Mouse (Mus musculus): ENCODE measurements around the gene Cntnap2.

Cntnap2 gene

DNA sequence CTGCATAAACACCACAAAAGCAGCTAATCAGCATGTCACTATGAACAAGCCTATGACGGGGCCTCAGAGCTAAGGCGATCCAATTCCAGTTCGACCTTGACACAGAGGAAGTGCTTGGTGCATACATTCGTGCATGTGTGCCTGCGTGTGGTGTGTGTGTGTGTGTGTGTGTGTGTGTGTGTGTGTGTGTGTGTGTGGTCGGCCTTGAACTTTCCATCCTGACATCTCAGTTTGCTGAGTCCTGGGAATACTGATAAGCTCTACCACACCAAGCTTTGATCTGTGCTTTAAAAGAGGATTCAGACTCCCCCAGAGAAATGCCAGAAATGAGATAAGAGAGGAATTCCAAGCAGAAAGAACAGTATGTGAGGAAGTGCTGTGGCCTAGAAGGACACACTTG is 2279.0 kb downstream of the Cntnap2 start:
- H3K4me1 ChIP-seq (replicated peaks; ENCODE audit: low read depth, low read length): peaks cover 28% of the 10 kb centered on the region

DNA sequence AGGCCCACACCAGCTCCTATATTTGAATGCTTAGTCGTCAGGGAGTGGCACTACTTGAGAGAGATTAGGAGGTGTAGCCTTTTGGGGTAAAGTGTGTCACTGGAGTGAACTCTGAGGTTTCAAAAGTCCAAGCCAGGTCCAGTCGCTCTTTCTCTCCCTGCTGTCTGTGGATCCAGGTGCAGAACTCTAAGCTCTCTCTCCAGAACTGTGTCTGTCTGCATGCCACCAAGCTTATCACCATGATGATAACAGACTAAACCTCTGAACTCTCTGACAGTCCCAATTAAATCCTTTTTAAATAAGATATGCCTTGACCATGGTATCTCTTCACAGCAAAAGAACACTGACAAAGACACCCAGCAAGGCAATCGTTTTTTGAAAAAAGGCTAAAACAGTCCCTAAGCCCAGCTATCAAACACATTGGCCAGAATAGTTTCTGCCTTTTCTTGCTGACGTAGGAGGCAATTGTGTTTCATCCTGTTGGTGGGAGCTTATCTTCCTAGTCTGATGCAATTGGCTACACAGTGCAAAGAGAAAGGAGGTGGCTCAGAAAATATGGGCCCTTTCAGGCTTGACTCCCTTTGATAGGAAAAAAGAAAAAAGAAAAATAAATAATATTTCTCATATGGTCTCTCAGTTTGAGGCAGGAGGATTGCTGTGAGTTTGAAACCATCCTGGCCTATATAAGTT is 2281.8 kb downstream of the Cntnap2 start:
- no peaks in the 10 kb centered on the region for H3K9me3 ChIP-seq (ENCODE audit: low read length)
- TF ChIP-seq CTCF (conservative IDR thresholded peaks at IDR 0.05; ENCODE audit: low read length): no peak
- TF ChIP-seq POU5F1 (IDR thresholded peaks at IDR 0.05; ENCODE audit: borderline replicate concordance, low read length): no peak
- TF ChIP-seq NANOG (IDR thresholded peaks at IDR 0.05; ENCODE audit: borderline replicate concordance, low read length): no peak
- H3K27me3 ChIP-seq (ENCODE audit: insufficient read depth, low read length): 0 out of 2 replicates have a peak, but pooled peaks cover 1% of the 10 kb centered on the region
- H3K4me3 ChIP-seq (replicated peaks; ENCODE audit: low read length): no peak overlapping the region
- no peaks in the 10 kb centered on the region for H3K36me3 ChIP-seq (ENCODE audit: insufficient read depth, low read length)
- H3K4me1 ChIP-seq (replicated peaks; ENCODE audit: low read depth, low read length): peaks cover 28% of the 10 kb centered on the region

More for the DNA sequence above, 2279.0 kb downstream of the Cntnap2 start:
- no peaks in the 10 kb centered on the region for H3K9me3 ChIP-seq (ENCODE audit: low read length)
- no peak overlapping the region for H3K4me3 ChIP-seq (replicated peaks; ENCODE audit: low read length)
- TF ChIP-seq NANOG (IDR thresholded peaks at IDR 0.05; ENCODE audit: borderline replicate concordance, low read length) (no peak), CTCF (conservative IDR thresholded peaks at IDR 0.05; ENCODE audit: low read length) (no peak), POU5F1 (IDR thresholded peaks at IDR 0.05; ENCODE audit: borderline replicate concordance, low read length) (no peak)
- no peaks in the 10 kb centered on the region for H3K36me3 ChIP-seq (ENCODE audit: insufficient read depth, low read length)
- H3K27me3 ChIP-seq (ENCODE audit: insufficient read depth, low read length): 0 out of 2 replicates have a peak, but pooled peaks cover 4% of the 10 kb centered on the region

DNA sequence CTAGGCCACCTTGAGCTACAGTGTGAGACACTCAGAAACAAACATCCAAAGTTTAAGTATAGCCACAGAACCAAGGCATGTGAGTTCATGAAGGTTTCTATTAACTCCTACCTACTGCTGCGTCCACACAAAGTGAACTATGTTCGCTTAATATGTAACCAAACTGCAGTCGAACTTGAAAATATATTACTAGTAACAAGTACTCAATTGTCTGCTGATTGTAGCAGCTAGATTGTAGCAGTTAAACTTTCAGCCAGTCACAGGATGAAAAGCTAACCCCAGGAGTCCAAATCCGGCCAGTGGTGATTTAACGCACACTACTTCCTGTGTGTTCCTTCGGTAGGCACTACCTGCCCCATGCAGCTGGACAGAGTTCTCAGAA is 2282.3 kb downstream of the Cntnap2 start:
- no peak overlapping the region for H3K4me3 ChIP-seq (replicated peaks; ENCODE audit: low read length)
- H3K36me3 ChIP-seq (ENCODE audit: insufficient read depth, low read length): no peaks in the 10 kb centered on the region
- no peak for TF ChIP-seq CTCF (conservative IDR thresholded peaks at IDR 0.05; ENCODE audit: low read length)
- TF ChIP-seq POU5F1 (IDR thresholded peaks at IDR 0.05; ENCODE audit: borderline replicate concordance, low read length): no peak
- TF ChIP-seq NANOG (IDR thresholded peaks at IDR 0.05; ENCODE audit: borderline replicate concordance, low read length): no peak
- H3K4me1 ChIP-seq (replicated peaks; ENCODE audit: low read depth, low read length): peaks cover 28% of the 10 kb centered on the region
- no peaks in the 10 kb centered on the region for H3K27me3 ChIP-seq (ENCODE audit: insufficient read depth, low read length)
- H3K9me3 ChIP-seq (ENCODE audit: low read length): no peaks in the 10 kb centered on the region

- Histone ChIP-seq H3K27me3 (ENCODE audit: insufficient read depth, low read length) (no peaks in the 10 kb centered on the region), H3K4me3 (replicated peaks; ENCODE audit: low read length) (no peak overlapping the region), H3K4me1 (replicated peaks; ENCODE audit: low read depth, low read length) (peaks cover 18% of the 10 kb centered on the region), H3K36me3 (ENCODE audit: insufficient read depth, low read length) (no peaks in the 10 kb centered on the region), H3K9me3 (ENCODE audit: low read length) (no peaks in the 10 kb centered on the region)
- no peak for TF ChIP-seq NANOG (IDR thresholded peaks at IDR 0.05; ENCODE audit: borderline replicate concordance, low read length)
- no peak for TF ChIP-seq POU5F1 (IDR thresholded peaks at IDR 0.05; ENCODE audit: borderline replicate concordance, low read length)
- no peak for TF ChIP-seq CTCF (conservative IDR thresholded peaks at IDR 0.05; ENCODE audit: low read length)
These were observed 2284.1 kb downstream of the Cntnap2 start for GRCm38 (mm10) chr6:47343245-47343644.

DNA sequence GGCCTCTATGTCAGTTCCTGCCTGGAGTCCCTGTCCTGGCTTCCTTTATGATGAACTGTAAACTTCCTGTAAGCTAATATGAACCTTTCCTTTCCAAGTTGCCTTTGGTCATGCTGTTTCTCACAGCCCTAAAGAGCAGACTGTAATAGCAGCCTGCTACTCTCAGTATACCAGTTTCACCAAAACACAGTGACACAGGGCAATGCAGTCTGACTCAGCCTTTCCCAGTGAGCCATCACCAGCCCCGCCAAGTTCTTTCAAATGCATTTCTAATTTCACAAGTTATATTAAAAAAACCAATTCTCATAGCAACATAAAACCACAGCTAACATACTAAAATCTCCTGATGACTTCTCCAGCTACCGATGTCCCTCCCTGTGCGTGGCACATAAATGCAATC is 2285.5 kb downstream of the Cntnap2 start:
- TF ChIP-seq POU5F1 (IDR thresholded peaks at IDR 0.05; ENCODE audit: borderline replicate concordance, low read length) (no peak), NANOG (IDR thresholded peaks at IDR 0.05; ENCODE audit: borderline replicate concordance, low read length) (no peak), CTCF (conservative IDR thresholded peaks at IDR 0.05; ENCODE audit: low read length) (no peak)
- H3K36me3 ChIP-seq (ENCODE audit: insufficient read depth, low read length): no peaks in the 10 kb centered on the region
- H3K27me3 ChIP-seq (ENCODE audit: insufficient read depth, low read length): no peaks in the 10 kb centered on the region
- no peak overlapping the region for H3K4me3 ChIP-seq (replicated peaks; ENCODE audit: low read length)
- peaks cover 19% of the 10 kb centered on the region for H3K4me1 ChIP-seq (replicated peaks; ENCODE audit: low read depth, low read length)
- no peaks in the 10 kb centered on the region for H3K9me3 ChIP-seq (ENCODE audit: low read length)

DNA sequence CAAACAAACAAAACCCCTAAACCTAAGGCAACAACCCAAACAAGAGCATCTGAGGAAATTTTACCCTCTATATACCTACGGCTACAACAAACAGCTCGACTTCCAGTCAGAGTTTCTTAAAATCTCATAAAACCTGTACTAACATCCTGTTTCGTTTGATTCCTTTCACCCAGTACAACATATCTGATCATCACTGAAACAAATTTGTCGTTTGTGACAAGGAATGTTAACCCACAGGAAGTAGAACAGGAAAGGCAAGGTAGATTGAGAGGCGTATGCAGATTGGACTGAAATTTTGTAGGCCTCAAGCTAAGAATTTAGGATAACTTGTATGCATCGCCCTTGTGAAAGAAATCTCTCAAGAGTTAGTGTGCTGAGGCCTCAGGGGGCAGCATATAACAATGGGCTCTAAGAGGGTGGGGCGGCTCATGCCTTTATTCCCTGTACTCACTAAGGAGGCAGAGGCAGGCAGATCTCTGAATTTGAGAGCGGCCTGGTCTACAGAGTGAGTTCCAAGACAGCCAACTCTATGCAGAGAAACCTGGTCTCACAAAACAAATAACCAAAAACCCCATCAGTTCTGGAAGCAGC is 2291.0 kb downstream of the Cntnap2 start:
- TF ChIP-seq NANOG (IDR thresholded peaks at IDR 0.05; ENCODE audit: borderline replicate concordance, low read length) (no peak; the same call in 1 of the 2 replicates), CTCF (conservative IDR thresholded peaks at IDR 0.05; ENCODE audit: low read length) (no peak), POU5F1 (IDR thresholded peaks at IDR 0.05; ENCODE audit: borderline replicate concordance, low read length) (no peak)
- no peaks in the 10 kb centered on the region for H3K27me3 ChIP-seq (ENCODE audit: insufficient read depth, low read length)
- H3K4me1 ChIP-seq (replicated peaks; ENCODE audit: low read depth, low read length): peaks cover 13% of the 10 kb centered on the region
- no peaks in the 10 kb centered on the region for H3K9me3 ChIP-seq (ENCODE audit: low read length)
- no peak overlapping the region for H3K4me3 ChIP-seq (replicated peaks; ENCODE audit: low read length)
- no peaks in the 10 kb centered on the region for H3K36me3 ChIP-seq (ENCODE audit: insufficient read depth, low read length)
